Mouse (Mus musculus) kidney, postnatal 36 days (tissue): ENCODE data around the gene Gm49354.
"Not testable (repeated sequence)": the region's sequence is repeated elsewhere in the genome, so short reads cannot be mapped to it uniquely, and the experiment has no call there.

Experiments
- DNase-seq, 2 experiments: peaks; one replicate each; pipeline ENCODE4 v3.0.0; 2021 to 2022; ENCODE audit warnings: mixed read lengths in 2 of 2

Gene Gm49354

GRCm38 (mm10) chr13:59782145-59782544 lies at the start of gene Gm49354:
Gene Gm49354, minus strand, starts transcription at chr13:59782245.
- DNase-seq, result no peak

DNA sequence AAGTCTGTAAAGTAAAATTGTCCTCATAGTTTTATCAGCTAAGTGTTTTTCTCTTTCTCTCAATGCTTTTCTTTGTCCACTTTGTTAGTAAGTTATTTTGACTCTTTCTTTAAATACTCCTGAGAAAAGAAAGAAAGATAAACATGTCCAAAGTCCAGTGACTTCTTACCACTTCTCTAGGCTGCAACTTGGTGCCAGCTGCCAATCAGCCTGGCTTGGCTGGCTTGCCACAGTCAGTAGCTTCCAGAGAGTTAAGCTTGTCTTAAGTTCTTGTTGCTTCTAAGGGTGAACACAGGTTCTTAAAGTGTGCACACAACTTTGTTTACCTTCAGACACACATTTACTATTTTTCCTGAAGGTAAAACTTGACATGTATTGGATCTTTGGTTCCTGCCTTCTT lies 43.9 kb upstream of the Gm49354 start:
- peak; percentile 63 for DNase-seq

DNA sequence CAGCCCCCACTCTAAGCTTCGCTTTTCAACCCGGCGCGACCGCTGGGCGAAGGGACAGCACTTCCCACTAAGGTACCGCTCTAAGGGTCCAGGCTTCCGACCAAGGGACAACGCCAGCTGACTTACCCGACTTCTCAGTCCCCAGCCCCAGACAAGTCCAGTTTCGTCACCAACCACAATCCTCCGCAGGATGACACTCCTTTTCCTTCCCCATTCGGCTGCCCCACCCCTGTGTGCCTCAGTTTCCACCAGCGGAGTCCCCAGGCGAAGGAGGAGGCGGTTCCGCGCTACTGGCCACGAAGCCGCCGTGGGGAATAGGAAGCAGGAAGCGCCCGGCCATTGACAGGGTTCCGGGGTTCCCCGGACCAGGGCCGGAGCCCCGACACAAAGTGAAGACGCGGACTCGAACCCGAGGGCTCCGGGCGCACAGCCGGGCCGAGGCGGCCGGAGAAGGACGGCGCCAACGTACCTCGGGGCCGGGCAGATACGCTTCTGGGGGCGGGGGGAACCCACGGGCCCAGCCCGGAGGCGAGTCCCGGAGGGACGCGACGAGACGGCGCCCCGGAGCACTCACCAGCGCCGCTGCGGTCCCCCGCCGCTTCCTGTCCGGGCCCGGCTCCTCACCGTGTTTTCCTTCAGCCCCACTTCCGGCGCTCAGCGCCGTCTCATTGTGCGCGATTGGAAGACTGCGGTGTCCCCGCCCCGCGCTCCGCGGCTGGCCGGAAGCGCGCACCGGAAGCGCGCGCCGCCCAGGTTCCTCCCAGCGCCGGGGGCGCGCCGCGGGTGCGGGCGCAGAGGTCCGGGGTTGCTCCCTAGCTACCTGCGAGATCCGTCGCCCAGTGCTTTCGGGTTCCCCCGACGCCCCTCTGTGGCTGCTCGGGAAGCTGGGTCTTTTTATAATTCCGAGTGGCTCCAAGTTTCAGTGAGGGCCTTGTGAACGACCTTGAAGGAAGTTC lies 40.7 kb upstream of the Gm49354 start, which contains the start of gene Tut7:
Gene Tut7, minus strand, starts transcription at position 641 of the 956 bp plus-strand sequence.
- DNase-seq, result peak; percentile 96

- DNase-seq, result no peak
These were observed 38.8 kb upstream of the Gm49354 start for GRCm38 (mm10) chr13:59820836-59821235.

GRCm38 (mm10) chr13:59820114-59820513 lies 38.1 kb upstream of the Gm49354 start:
- peak; percentile 51 to 58 for DNase-seq

DNA sequence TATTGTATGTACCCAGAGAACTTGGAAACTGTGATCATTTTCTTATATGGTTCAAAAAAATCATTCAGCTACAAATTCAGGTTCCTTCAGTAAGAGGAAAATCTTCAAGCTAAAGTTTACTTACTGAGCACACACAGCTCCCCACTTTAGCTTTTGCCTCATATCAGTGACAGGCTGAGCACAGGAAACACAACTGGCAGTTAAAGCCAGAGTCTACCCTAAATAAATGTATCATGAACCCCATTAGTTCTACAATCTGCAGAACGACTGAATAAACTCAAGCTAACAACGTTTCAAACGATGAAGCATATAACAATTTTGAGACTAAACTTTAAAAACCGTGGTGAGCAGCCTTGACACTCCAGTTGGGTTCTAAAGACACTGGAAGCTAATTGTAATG lies 35.3 kb upstream of the Gm49354 start:
- no peak for DNase-seq

GRCm38 (mm10) chr13:59814109-59814591 lies 32.1 kb upstream of the Gm49354 start:
- DNase-seq, result no peak

- DNase-seq, result no peak
These were observed 29.5 kb upstream of the Gm49354 start for GRCm38 (mm10) chr13:59811581-59811980.

- peak; percentile 22 to 31 for DNase-seq
These were observed 19.0 kb upstream of the Gm49354 start for GRCm38 (mm10) chr13:59801000-59801399.

- no peak for DNase-seq
These were observed 18.0 kb upstream of the Gm49354 start for GRCm38 (mm10) chr13:59800077-59800476.

DNA sequence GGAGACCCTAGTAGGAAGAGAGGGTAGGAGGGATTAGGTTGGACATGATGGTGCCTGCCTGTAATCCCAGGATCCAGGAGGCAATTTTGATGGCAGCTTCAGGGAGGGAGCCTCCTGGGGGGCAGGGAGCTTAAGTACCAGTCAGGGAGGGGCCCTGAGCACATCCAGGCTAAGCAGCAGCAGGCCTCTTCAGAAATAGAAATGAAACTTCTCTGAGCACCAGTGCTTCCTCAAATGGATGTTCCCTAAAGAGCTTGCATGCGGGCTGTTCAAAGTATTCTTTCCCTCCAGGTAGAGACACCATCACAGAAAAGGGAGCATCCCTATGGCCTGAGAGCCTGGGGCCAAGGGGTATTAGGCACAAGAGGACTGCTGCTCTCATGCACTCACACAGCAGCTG lies 16.3 kb upstream of the Gm49354 start:
- no peak for DNase-seq

- DNase-seq, result no peak
These were observed 14.4 kb upstream of the Gm49354 start for GRCm38 (mm10) chr13:59796466-59796848.

GRCm38 (mm10) chr13:59795807-59796465 lies 13.9 kb upstream of the Gm49354 start:
- DNase-seq, result no peak

GRCm38 (mm10) chr13:59794786-59795185 lies 12.7 kb upstream of the Gm49354 start:
- no peak for DNase-seq

- not testable (repeated sequence) for DNase-seq
These were observed 2.2 kb downstream of the Gm49354 start for GRCm38 (mm10) chr13:59779744-59780264.

DNA sequence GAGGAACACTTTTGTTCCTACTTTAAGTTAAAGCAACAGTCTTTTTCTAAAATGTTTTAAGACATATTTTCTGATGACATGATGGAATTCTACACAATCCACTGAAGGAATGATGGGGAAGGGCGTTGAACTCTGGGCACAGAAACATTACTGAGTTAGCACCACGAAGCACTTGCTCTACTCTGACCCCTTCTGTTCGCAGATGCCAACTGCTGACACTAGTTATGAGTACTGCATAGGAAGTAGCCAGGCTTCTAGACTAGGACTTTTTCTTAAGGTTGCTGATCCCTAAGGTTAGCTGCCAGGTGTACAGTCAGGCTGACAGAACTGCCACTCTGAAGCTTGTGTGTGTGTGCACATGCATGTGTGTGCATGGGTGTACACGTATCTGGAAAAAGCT lies 2.8 kb downstream of the Gm49354 start:
- DNase-seq, result peak; percentile 20 to 55

DNA sequence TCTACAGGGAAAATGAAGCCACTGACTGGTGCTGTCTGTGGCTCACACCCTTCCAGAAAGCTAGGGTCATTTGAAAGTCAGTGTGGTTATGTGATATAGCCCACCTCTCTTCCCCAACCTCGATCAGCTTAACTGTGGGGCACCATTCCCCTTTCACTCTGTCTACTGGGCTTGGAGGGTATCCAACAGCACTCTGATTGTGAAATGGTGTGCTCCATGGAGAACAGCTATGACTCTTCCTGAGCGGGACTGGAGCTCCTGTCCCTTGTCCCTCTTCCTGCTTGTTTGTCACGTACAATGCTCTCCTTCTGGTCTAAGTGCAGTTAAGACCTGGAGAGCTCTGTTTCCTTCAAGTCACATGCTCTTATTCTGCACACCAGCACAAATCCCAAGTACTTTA lies 6.9 kb downstream of the Gm49354 start:
- DNase-seq, result no peak

- peak; percentile 82 to 86 for DNase-seq
These were observed 10.8 kb downstream of the Gm49354 start for GRCm38 (mm10) chr13:59771257-59771656.

- DNase-seq, result no peak
These were observed 11.2 kb downstream of the Gm49354 start for GRCm38 (mm10) chr13:59770847-59771246.

- peak; percentile 85 for DNase-seq
These were observed 11.9 kb downstream of the Gm49354 start for GRCm38 (mm10) chr13:59770164-59770562.

- peak; percentile 98 to 99 for DNase-seq
These were observed 12.5 kb downstream of the Gm49354 start, which contains the start of gene Isca1 for GRCm38 (mm10) chr13:59769296-59770163. Gene Isca1, minus strand, starts transcription at chr13:59769810.

DNA sequence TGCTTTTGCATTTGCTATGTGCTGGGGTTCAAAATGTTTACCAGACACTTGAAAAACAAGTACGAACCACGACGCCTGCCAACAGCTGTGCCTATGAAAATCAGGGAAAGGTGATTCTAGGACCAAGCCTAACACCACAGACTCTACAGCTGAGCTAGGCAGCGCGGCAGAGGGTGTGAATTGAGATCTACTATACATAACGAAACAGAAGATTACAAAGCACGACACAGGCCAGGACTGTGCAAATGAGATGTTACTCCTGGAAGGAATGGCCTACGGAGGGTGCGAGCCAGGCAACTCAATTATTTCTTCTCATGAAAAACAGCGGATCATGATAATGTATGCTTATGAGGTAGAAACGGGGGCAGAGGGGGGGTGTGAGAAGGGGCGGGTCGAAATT lies 13.5 kb downstream of the Gm49354 start:
- peak; percentile 13 to 22 for DNase-seq
